Mouse (Mus musculus): Measurements from ENCODE around the gene D430041D05Rik. TPM values are rescaled to one million over a fixed set of nuclear protein-coding genes. Genes with fewer than 3 reads are reported as not detected.

D430041D05Rik gene
- total RNA-seq, 4 experiments from 2014 or later, result 68.9 to 85.6 (median 77.4) TPM

DNA sequence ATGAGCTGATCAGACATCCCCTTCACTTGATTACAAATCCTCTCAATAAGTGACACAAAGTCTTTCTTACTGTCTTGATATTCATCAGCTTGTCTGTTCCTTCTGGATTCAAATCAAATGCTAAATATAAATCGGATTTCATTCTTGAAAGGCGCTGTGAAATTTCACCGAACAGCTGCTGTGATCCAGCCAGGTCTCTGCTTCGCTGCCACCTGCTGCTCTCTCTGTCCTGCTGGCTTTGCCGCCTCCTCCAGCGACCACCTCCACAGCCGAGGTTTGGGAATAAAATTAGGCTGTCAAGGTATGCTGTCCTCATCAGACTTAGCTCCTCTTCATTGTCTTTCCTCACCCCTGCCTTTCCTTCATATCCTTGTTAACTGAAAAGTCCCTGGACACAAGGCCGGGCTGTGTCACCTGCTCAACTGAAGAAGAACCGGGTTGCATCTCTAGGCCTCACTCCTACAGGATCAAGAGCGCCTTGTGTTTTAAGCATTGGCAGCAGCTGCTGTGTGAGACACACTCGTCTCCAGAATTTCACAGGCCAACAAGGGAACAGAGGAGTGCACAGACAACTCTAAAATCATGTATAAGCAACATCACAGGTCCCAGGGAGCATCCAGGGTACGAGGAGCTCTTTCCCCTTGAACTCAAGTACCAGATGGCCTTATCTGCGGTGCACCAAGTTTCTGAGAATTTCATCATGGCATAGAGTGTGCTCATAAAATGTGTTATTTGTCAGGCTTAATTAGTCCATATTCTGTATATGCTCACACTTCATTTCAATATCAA is 59.2 kb downstream of the D430041D05Rik start:
- DNase-seq (ENCODE audit: low spot score in 2 of 2), result no peak

GRCm38 (mm10) chr2:104337619-104338018 is 73.2 kb downstream of the D430041D05Rik start:
- no peak for DNase-seq (ENCODE audit: low spot score in 2 of 2)

DNA sequence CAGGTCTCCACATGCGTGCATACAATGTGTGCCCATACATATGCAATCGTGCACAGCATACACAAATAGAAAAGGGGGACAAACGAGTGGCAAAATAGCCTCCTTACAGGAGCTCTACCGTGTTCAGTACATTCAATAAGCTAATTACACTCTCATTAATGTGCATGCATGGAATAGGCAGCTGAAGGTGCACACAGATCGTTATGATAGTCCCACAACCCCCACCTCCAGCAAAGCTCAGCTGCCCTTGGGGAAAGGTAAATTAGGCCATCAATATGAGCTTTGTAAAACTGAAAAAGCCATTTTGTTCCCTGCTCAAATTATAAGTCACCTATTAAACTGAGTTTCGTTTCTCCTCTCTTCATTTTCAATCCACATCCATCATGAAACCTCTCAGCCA is 75.0 kb downstream of the D430041D05Rik start:
- DNase-seq (ENCODE audit: low spot score in 2 of 2), result no peak

DNA sequence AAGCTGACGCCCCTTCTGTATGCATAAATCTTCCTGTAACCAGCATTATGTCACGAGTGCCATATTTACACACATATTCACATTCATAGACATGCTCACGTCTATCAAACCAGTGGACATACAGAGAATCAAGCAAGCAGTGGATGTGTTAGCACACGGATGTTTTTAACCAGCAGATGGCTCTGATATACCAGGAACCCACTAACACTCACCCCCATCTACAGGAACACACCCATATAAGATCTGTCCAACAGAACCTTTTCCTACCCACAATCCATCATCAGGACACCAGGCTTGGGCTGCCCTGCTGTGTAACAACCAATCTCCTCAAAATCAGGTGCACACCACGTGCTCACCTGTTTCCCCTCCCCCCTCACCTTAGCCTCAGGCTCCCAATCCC is 76.9 kb downstream of the D430041D05Rik start:
- DNase-seq (ENCODE audit: low spot score in 2 of 2), result no peak

- DNase-seq (ENCODE audit: low spot score in 2 of 2), result no peak
Observed at GRCm38 (mm10) chr2:104332707-104333106, 78.1 kb downstream of the D430041D05Rik start.

DNA sequence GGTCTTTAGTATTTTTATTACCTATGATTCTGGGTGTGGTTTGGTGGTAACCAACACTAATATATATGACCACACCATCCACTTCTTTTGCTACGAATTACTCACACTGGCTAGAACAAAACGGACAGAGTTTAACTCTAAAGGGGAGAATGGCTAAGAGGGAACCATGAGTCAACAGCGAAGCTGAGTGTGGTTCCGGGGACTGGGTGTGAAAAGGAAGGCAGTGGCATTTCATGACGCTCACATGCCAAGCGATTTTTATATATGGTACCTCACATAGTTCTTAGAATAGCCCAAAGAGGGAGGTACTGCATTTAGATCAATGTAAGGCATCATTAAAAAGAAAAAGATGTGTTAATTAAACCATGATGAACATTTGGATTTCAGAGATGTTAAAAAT is 79.6 kb downstream of the D430041D05Rik start:
- no peak for DNase-seq (ENCODE audit: low spot score in 2 of 2)

DNA sequence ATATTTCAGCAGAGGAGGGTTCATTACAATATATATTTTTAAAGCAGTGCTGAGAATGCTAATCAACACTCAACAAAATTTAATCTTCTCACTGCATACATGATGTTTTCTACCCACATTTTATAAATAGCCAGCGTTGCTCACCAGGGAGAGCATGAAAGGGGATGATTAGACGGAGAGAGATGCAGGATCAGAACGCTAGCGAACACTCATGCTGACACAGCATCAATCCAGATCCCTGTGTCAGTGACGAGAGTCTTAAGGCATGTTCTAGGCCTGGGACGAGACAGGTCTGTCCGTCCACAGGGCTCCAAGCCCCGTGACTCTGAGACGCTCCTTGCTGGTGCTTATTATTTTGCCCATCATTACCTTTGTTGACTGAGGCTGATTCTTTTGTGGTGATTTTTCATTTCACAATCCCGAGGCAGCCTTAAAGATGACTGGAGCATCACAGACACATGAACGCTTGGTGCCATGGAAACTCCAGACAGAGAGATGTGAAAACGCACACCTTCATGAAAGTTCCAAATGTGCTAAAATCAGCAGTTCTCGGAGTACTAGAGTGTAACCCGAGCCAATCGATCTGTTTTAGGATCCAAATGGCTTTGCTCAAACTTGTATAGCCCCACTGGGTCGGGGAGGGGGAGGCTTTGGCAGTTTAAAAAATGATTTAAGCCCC is 83.6 kb downstream of the D430041D05Rik start:
- DNase-seq (ENCODE audit: low spot score in 2 of 2), result no peak

DNA sequence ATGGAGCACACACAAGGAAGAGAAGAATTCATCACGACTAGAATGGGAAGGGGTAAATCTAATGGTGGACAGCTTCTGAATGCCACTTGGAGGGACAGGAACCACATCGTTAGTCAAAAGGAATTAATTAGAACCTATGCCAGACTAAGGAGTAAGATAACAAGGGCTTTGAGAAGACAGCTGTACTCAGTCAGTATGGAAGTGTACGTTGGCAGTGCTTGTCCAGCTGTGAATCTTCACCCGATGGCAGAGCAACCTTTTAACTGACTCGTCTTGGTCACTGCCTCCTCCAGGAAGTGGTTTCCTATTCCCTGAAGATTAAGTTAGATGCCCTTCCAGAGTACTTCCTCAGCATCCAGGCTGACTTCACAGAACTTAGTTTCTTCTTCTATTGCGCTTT is 87.0 kb downstream of the D430041D05Rik start:
- DNase-seq (ENCODE audit: low spot score in 2 of 2), result no peak

DNA sequence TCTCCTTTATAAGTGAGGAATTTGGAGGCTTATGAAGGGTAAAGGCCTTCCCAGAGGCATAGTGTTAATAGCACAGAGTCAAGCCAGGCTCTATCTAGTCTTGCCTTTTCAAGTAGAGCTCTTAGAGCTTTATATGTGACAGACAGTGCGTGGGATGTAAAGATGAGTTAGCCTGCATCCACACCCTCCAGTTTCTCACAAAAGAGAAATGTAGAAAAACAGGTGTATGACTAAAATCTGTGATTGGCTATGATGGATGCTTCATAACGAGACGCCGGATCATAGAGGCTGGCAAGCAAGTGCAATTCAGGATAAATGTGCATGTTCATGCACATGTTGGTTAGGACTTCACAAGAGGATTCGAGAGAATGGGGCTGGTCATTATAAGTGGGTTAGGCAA is 87.5 kb downstream of the D430041D05Rik start:
- no peak for DNase-seq (ENCODE audit: low spot score in 2 of 2)

DNA sequence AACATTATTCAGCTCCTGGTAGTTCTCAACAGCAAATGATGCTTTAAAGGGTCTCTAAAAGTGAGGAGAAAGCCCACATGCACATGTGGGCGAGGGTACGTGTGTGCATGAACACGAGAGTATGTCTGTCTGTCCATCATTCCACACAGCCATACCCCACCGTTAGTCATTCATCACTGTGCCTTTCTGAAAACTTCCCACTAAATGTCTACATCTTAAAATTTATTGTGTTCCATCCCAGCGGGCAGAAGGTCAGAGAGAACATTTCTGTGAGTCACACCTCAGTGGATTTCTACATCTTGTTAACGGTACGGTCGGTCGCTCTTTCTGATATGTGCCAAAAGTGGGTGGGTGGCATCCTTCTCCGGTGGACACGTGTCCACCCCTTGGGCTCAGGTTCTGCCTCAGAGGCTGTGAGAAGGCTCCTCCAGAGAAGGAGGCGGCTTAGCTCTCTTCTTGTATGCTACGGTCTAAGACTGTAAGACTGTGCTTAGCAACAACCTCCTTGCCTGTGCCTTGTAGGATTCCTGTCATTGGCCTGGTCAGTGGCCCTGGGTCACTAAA is 90.7 kb downstream of the D430041D05Rik start:
- no peak for DNase-seq (ENCODE audit: low spot score in 2 of 2)

DNA sequence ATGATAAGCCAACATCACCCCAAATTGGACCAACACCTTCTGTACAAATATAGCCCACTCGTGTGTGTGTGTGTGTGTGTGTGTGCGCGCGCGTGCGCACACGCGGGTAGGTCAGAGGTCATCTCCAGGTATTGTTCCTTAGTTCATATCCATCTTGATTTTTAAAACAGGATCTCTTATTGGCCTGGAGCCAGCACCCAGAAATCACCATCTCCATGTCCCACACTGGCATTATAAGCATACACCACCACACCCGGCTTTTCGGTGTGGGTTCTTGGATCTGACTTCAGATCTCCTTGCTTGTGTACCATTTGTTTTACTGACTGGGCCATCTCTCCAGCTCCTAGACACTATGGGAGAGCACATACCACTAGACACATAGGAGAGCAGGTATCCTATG is 91.4 kb downstream of the D430041D05Rik start:
- DNase-seq (ENCODE audit: low spot score in 2 of 2), result no peak

GRCm38 (mm10) chr2:104318881-104319280 is 91.9 kb downstream of the D430041D05Rik start:
- peak; percentile 65 to 71 for DNase-seq (ENCODE audit: low spot score in 2 of 2)

- no peak for DNase-seq (ENCODE audit: low spot score in 2 of 2)
Observed at GRCm38 (mm10) chr2:104318259-104318658, 92.6 kb downstream of the D430041D05Rik start.

DNA sequence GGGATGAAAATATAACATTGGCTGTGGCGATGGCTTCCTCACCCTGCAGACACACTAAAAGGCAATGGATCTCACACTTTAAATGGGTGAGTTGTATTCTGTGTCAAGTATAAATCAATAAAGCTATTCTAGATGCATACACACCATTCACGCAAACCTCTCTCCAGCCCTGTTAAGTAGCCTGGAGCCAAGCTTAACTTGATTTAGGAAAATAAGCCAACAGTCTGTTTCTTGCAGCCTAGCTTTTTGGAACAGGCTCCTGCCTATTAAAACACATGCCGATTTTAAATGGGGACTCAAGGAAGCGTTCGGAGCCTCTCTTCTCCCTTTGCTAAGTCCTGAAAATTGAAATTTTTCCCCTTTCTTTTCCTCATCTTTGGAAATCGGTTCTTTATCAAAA is 93.2 kb downstream of the D430041D05Rik start:
- DNase-seq (ENCODE audit: low spot score in 2 of 2), result no peak

GRCm38 (mm10) chr2:104316483-104316882 is 94.3 kb downstream of the D430041D05Rik start:
- no peak for DNase-seq (ENCODE audit: low spot score in 2 of 2)

DNA sequence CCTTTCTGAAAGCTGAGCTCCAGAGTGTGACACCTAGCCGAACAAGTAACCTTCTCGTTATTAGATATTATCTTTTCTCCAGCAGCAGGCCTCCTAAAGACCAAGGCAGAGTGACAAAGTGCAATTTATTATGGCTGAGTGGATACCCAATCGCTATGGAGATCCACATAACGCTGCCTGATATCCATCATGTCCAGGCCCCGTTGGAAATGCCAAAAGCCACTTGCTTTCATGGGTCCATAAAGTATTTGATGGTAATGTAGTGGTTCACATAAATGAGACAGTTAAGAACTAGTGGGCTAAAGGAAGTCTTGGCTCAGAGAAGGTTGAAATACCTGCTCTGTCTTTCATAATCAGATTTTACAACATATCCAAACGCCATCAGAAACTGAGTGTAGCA is 97.6 kb downstream of the D430041D05Rik start:
- no peak for DNase-seq (ENCODE audit: low spot score in 2 of 2)

DNA sequence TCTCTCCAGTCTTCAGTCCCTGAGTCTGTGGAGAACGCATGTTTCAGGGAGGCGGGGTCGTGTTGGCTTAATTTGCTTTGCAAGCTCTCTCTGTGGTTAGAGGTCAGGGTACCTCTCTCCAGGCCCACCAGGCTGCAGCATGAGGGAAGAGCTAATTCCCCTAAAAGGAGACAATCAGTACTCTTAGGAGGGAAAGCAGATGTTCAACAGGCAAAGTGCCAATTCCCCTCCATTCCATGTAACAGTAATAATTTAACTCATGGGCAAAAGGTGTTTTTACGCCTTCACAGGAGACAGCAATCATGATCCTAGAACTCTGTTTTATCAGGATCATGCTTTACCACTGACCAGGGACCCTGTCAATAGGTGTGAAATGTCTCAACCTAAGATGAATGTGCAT is 103.7 kb downstream of the D430041D05Rik start:
- no peak for DNase-seq (ENCODE audit: low spot score in 2 of 2)

DNA sequence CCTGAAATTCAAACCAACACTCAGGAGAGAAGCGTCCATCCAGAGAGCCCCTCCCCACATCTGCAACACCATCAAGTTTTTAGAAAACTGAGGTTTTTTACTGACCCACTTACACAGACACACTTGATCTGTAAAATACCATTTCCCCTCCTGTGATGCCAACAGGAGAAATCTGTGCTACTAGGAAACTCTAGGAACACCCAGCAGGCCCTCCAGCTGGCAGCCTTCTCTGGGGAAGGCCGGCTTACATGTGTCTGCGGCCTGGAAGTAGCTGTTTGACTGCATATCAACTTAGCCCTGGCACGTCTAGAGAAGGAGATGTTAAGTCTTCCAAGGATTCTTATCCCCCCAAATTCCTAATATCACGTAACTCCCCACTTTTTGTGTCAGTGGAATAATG is 105.1 kb downstream of the D430041D05Rik start:
- no peak for DNase-seq (ENCODE audit: low spot score in 2 of 2)

DNA sequence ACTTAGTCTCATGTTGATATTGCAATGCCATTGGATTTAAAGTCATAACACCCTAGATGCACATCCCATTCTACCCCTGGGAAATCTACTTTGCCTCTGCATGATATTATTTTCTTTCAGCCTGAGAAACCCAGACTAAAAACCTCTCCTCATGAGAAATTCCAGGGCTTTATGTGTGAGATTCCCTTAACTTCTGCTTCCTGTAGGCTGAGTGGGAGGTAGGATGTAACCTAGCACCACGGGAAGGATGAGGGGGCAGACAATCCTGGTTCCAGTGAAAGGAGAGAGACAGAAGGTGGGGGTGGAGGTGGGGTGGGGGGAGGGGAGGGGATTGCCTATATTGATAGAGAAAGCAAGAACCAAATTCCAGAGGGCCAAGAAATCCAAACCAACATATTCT is 110.9 kb downstream of the D430041D05Rik start:
- DNase-seq (ENCODE audit: low spot score in 2 of 2), result no peak

DNA sequence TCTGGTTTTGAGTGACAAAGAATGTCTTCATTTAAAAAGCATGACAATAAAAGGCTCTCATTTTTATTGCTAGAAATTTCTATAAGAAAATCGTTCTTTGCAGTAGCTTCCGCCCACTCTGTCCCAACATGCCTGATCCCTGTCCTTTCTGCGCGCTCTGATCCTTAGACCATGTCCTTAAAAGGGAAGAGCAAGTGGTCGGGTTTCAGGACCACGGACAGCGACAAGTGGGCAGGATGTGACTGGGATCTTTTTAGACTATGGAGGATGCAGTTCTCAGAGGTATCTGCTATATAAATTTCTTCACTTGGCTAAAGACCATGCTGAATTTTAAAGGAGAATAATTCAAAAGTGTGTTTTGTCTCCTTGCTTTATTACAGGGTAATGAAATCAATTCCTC is 111.7 kb downstream of the D430041D05Rik start:
- no peak for DNase-seq (ENCODE audit: low spot score in 2 of 2)

GRCm38 (mm10) chr2:104286821-104287220 is 124.0 kb downstream of the D430041D05Rik start:
- DNase-seq (ENCODE audit: low spot score in 2 of 2), result no peak

DNA sequence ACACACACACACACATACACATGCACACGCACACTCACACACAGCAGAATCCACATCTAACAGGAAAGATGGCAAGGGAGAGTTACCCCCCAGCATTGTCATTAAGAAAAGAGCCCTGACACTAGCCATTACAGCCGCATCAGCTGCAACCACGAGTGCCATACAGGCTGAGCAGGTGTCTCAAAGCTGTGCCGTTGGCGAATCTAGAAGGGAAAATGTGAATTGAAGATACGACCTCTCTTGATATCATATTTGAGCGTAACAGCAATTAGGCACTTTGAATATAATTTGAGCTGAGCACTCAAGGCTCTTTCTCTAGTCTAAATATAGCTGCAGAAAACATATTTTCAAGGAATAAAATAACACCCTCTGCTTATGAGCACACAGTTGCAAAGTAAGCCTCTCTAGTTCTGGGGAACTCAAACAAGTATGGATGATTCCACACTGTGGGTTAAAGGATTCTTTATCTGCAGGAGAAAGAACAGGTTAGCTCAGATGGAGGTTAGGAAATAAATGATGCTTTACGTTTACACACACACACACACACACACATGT is 127.3 kb downstream of the D430041D05Rik start:
- no peak for DNase-seq (ENCODE audit: low spot score in 2 of 2)

Data from layer of hippocampus, adult 8-10 months (tissue).